Mouse (Mus musculus): Measurements from ENCODE around the gene Phlpp2. TPM values are rescaled to one million over a fixed set of nuclear protein-coding genes. Genes with fewer than 3 reads are reported as not detected.

The Phlpp2 gene
- 2.0 and 2.9 TPM in 2 replicates for total RNA-seq (2012; rRNA removed)

DNA sequence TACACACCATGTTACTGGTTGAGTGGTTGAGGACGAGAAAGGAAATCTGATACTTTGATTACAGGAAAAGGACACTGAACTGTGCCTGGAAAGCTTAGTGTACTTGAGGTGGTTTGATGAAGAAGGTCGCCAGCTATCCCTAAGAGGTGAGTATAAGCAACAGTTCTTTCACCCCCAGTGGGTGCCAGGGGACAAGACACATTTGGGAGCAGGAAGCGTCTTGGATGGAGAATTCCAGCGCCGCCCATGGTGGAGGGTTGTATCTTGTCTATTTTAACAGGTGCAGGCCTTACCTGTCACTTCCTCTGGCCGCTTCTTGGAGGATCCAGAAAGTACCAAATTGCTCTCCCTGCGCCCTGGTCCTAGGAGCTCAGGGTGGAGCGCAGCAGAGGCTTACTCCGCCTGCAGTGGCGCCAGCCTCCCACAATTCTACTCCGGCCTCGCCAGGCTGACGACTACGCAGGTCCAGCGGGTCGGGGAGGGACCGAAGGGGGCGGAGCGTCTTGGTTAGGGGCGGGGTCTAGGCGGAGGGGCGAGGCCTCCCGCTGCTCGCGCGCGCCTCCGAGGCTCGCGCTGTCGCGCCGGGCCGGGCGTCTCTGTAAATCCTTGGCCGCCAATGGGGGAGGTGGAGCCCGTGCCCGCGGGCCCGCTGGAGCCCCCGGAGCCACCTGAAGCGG is at the start of gene Phlpp2:
TSS of gene Phlpp2 (plus strand) at position 540 of the 677 bp plus-strand sequence.
- H3K36me3 ChIP-seq (ENCODE audit: control insufficient read depth, insufficient read depth, low read length, poor library complexity, severe bottlenecking) = no peaks in the 10 kb centered on the region
- H3K9ac ChIP-seq (ENCODE audit: insufficient read depth, low read depth, low read length, poor library complexity, severe bottlenecking) = peak within 1 kb of the TSS; percentile 91
- H3K27ac ChIP-seq (ENCODE audit: insufficient read depth, low read depth, low read length, poor library complexity, severe bottlenecking) = 0 out of 2 replicates have a peak within 1 kb of the TSS, but pooled peaks have one; percentile 22
- H3K4me1 ChIP-seq (ENCODE audit: control insufficient read depth in 2 of 2, insufficient read depth in 2 of 2, low read length in 2 of 2, poor library complexity in 1 of 2) = 0 out of 4 replicates have a peak, but pooled peaks cover 0 to 2% of the 10 kb centered on the region in 2 experiments
- H3K9me3 ChIP-seq (ENCODE audit: control insufficient read depth, insufficient read depth, low read depth, low read length) = no peaks in the 10 kb centered on the region
- in situ Hi-C loops (cut with MboI; ENCODE audit: low sequenced_read_pairs in 2 of 2, unreplicated experiment in 2 of 2) = no loop called here
- peak within 1 kb of the TSS; percentile 71 to 77 for H3K4me3 ChIP-seq (ENCODE audit: insufficient read depth in 1 of 2, low read depth in 1 of 2, low read length in 2 of 2, poor library complexity in 1 of 2, severe bottlenecking in 1 of 2)
- peak; percentile 83 for DNase-seq (ENCODE audit: low read depth, low spot score)
- no peak for TF ChIP-seq MAFK (IDR thresholded peaks at IDR 0.05; ENCODE audit: insufficient read depth, low read depth, low read length)
- TF ChIP-seq ZNF384 (IDR thresholded peaks at IDR 0.05; ENCODE audit: low read depth, low read length) = no peak
- TF ChIP-seq HCFC1 (IDR thresholded peaks at IDR 0.05; ENCODE audit: borderline replicate concordance, insufficient read depth, low read length) = 0 out of 2 replicates have a peak, but pooled peaks have one; percentile 38
- no peak for TF ChIP-seq ZC3H11A (IDR thresholded peaks at IDR 0.05; ENCODE audit: borderline replicate concordance, low read depth, low read length)

DNA sequence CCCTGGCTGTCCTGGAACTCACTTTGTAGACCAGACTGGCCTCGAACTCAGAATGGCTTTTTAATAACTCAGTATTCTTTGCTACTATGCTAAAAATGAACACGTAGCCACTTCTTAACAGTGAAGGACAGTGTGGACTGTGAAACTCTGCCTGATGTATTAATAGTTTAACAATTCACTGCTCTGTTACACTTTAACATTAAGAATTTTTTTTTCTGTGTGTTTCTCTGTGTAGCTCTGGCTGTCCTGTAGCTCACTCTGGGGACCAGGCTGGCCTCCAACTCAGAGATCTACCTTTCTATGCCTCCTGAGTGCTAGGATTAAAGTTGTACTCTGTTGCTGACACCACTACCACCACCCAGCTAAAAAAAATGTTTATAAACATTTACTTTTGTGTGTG is 44.8 kb upstream of the Phlpp2 start:
- in situ Hi-C loops (cut with MboI; ENCODE audit: low sequenced_read_pairs in 2 of 2, unreplicated experiment in 2 of 2) = no loop called here
- no peak overlapping the region for H3K4me3 ChIP-seq (ENCODE audit: insufficient read depth in 1 of 2, low read depth in 1 of 2, low read length in 2 of 2, poor library complexity in 1 of 2, severe bottlenecking in 1 of 2)
- H3K9ac ChIP-seq (ENCODE audit: insufficient read depth, low read depth, low read length, poor library complexity, severe bottlenecking) = no peak overlapping the region
- DNase-seq (ENCODE audit: low read depth, low spot score) = no peak
- no peaks in the 10 kb centered on the region for H3K9me3 ChIP-seq (ENCODE audit: control insufficient read depth, insufficient read depth, low read depth, low read length)
- H3K4me1 ChIP-seq (ENCODE audit: control insufficient read depth in 2 of 2, insufficient read depth in 2 of 2, low read length in 2 of 2, poor library complexity in 1 of 2) = no peaks in the 10 kb centered on the region
- H3K36me3 ChIP-seq (ENCODE audit: control insufficient read depth, insufficient read depth, low read length, poor library complexity, severe bottlenecking) = no peaks in the 10 kb centered on the region; the same call in 1 of the 2 replicates
- TF ChIP-seq ZNF384 (IDR thresholded peaks at IDR 0.05; ENCODE audit: low read depth, low read length) = no peak
- no peak for TF ChIP-seq CHD2 (IDR thresholded peaks at IDR 0.05; ENCODE audit: low read depth, low read length)
- no peak for TF ChIP-seq HCFC1 (IDR thresholded peaks at IDR 0.05; ENCODE audit: borderline replicate concordance, insufficient read depth, low read length)
- TF ChIP-seq MAFK (IDR thresholded peaks at IDR 0.05; ENCODE audit: insufficient read depth, low read depth, low read length) = no peak
- TF ChIP-seq ZC3H11A (IDR thresholded peaks at IDR 0.05; ENCODE audit: borderline replicate concordance, low read depth, low read length) = no peak
- H3K27ac ChIP-seq (ENCODE audit: insufficient read depth, low read depth, low read length, poor library complexity, severe bottlenecking) = no peak overlapping the region

DNA sequence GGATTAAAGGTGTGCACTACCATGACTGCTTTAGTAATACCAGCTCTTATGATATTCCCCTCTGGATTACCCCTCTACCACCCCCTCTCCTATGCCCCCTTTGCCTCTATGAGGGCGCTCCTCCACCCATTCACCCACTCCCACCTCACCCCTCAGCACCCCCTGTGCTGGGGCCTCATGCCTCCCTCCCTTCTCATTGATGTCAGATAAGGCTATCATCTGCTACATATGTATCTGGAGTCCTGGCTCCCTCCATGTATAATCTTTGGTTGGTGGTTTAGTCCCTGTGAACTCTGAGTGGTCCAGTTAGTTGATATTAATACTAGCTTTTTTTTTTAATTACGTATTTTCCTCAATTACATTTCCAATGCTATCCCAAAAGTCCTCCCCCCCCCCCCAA is 28.5 kb upstream of the Phlpp2 start:
- no peak for TF ChIP-seq MAFK (IDR thresholded peaks at IDR 0.05; ENCODE audit: insufficient read depth, low read depth, low read length)
- no peak for TF ChIP-seq ZC3H11A (IDR thresholded peaks at IDR 0.05; ENCODE audit: borderline replicate concordance, low read depth, low read length)
- no peak for TF ChIP-seq CHD2 (IDR thresholded peaks at IDR 0.05; ENCODE audit: low read depth, low read length)
- TF ChIP-seq HCFC1 (IDR thresholded peaks at IDR 0.05; ENCODE audit: borderline replicate concordance, insufficient read depth, low read length) = no peak
- TF ChIP-seq ZNF384 (IDR thresholded peaks at IDR 0.05; ENCODE audit: low read depth, low read length) = no peak
- no peaks in the 10 kb centered on the region for H3K9me3 ChIP-seq (ENCODE audit: control insufficient read depth, insufficient read depth, low read depth, low read length)
- peaks cover 4% of the 10 kb centered on the region for H3K36me3 ChIP-seq (ENCODE audit: control insufficient read depth, insufficient read depth, low read length, poor library complexity, severe bottlenecking)
- no peak overlapping the region for H3K9ac ChIP-seq (ENCODE audit: insufficient read depth, low read depth, low read length, poor library complexity, severe bottlenecking)
- in situ Hi-C loops (cut with MboI; ENCODE audit: low sequenced_read_pairs in 2 of 2, unreplicated experiment in 2 of 2) = no loop called here
- H3K4me3 ChIP-seq (ENCODE audit: insufficient read depth in 1 of 2, low read depth in 1 of 2, low read length in 2 of 2, poor library complexity in 1 of 2, severe bottlenecking in 1 of 2) = no peak overlapping the region
- DNase-seq (ENCODE audit: low read depth, low spot score) = no peak
- no peak overlapping the region for H3K27ac ChIP-seq (ENCODE audit: insufficient read depth, low read depth, low read length, poor library complexity, severe bottlenecking)
- no peaks in the 10 kb centered on the region for H3K4me1 ChIP-seq (ENCODE audit: control insufficient read depth in 2 of 2, insufficient read depth in 2 of 2, low read length in 2 of 2, poor library complexity in 1 of 2)

DNA sequence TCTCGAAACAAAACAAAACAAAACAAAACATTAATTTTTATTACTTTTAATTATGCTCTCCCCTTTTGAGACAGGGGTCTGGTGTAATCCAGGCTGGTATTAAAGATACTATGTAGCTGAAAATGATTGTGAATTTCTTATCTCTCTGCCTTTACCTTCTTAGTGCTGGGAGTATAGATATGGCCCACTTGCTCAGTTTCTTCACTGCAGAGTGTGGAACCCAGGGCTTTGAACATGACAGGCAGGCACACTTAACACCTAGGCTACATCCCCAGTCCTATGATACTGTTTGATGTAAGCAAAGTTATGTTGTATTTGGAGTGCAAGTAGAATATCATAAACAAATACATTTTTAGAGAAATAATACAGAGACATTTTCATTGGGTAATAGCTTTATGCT is 25.9 kb upstream of the Phlpp2 start:
- H3K4me1 ChIP-seq (ENCODE audit: control insufficient read depth in 2 of 2, insufficient read depth in 2 of 2, low read length in 2 of 2, poor library complexity in 1 of 2) = no peaks in the 10 kb centered on the region
- in situ Hi-C loops (cut with MboI; ENCODE audit: low sequenced_read_pairs in 2 of 2, unreplicated experiment in 2 of 2) = no loop called here
- H3K27ac ChIP-seq (ENCODE audit: insufficient read depth, low read depth, low read length, poor library complexity, severe bottlenecking) = no peak overlapping the region
- H3K4me3 ChIP-seq (ENCODE audit: insufficient read depth in 1 of 2, low read depth in 1 of 2, low read length in 2 of 2, poor library complexity in 1 of 2, severe bottlenecking in 1 of 2) = no peak overlapping the region
- H3K36me3 ChIP-seq (ENCODE audit: control insufficient read depth, insufficient read depth, low read length, poor library complexity, severe bottlenecking) = peaks cover 4% of the 10 kb centered on the region
- TF ChIP-seq ZNF384 (IDR thresholded peaks at IDR 0.05; ENCODE audit: low read depth, low read length) (no peak), HCFC1 (IDR thresholded peaks at IDR 0.05; ENCODE audit: borderline replicate concordance, insufficient read depth, low read length) (no peak), ZC3H11A (IDR thresholded peaks at IDR 0.05; ENCODE audit: borderline replicate concordance, low read depth, low read length) (no peak), MAFK (IDR thresholded peaks at IDR 0.05; ENCODE audit: insufficient read depth, low read depth, low read length) (no peak), CHD2 (IDR thresholded peaks at IDR 0.05; ENCODE audit: low read depth, low read length) (no peak)
- H3K9me3 ChIP-seq (ENCODE audit: control insufficient read depth, insufficient read depth, low read depth, low read length) = no peaks in the 10 kb centered on the region
- no peak for DNase-seq (ENCODE audit: low read depth, low spot score)
- no peak overlapping the region for H3K9ac ChIP-seq (ENCODE audit: insufficient read depth, low read depth, low read length, poor library complexity, severe bottlenecking)

Data from ES-E14 (cell line).